Mouse (Mus musculus): ENCODE measurements around the gene Olfr543. TPM values are rescaled to one million over a fixed set of nuclear protein-coding genes. Genes with fewer than 3 reads are reported as not detected.
"Not testable (repeated sequence)": the region's sequence is repeated elsewhere in the genome, so short reads cannot be mapped to it uniquely, and the experiment has no call there.

Gene Olfr543
- polyA plus RNA-seq, 1 experiment = not detected

- WGBS = 55% methylated on average over 10 of the region's 10 CpGs
- Histone ChIP-seq H3K4me1 (replicated peaks; ENCODE audit: control insufficient read depth, insufficient read depth, low read length) (peaks cover 4% of the 10 kb centered on the region), H3K4me3 (ENCODE audit: control insufficient read depth, insufficient read depth, low read length) (no peak overlapping the region), H3K27me3 (ENCODE audit: control insufficient read depth, insufficient read depth, low read length) (no peaks in the 10 kb centered on the region), H3K36me3 (ENCODE audit: control insufficient read depth, insufficient read depth, low read length) (no peaks in the 10 kb centered on the region), H3K27ac (ENCODE audit: control insufficient read depth, insufficient read depth, low read length) (no peak overlapping the region)
- no peak for TF ChIP-seq POLR2A (IDR thresholded peaks at IDR 0.05; ENCODE audit: control insufficient read depth, extremely low read depth, insufficient read depth, low read length, poor library complexity)
- TF ChIP-seq CTCF (IDR thresholded peaks at IDR 0.05; ENCODE audit: borderline replicate concordance, control insufficient read depth, extremely low read depth, insufficient read depth, low read length, poor library complexity) = no peak
- DNase-seq = no peak
Measured at GRCm38 (mm10) chr7:102511927-102512326, 30.4 kb upstream of the Olfr543 start.

GRCm38 (mm10) chr7:102509726-102510125 lies 28.2 kb upstream of the Olfr543 start:
- TF ChIP-seq CTCF (IDR thresholded peaks at IDR 0.05; ENCODE audit: borderline replicate concordance, control insufficient read depth, extremely low read depth, insufficient read depth, low read length, poor library complexity) (no peak), POLR2A (IDR thresholded peaks at IDR 0.05; ENCODE audit: control insufficient read depth, extremely low read depth, insufficient read depth, low read length, poor library complexity) (no peak)
- H3K27me3 ChIP-seq (ENCODE audit: control insufficient read depth, insufficient read depth, low read length) = no peaks in the 10 kb centered on the region
- 94% methylated on average over 7 of the region's 7 CpGs for WGBS
- no peak overlapping the region for H3K4me3 ChIP-seq (ENCODE audit: control insufficient read depth, insufficient read depth, low read length)
- DNase-seq = no peak
- H3K36me3 ChIP-seq (ENCODE audit: control insufficient read depth, insufficient read depth, low read length) = no peaks in the 10 kb centered on the region
- H3K4me1 ChIP-seq (replicated peaks; ENCODE audit: control insufficient read depth, insufficient read depth, low read length) = peaks cover 4% of the 10 kb centered on the region
- H3K27ac ChIP-seq (ENCODE audit: control insufficient read depth, insufficient read depth, low read length) = no peak overlapping the region

- H3K27me3 ChIP-seq (ENCODE audit: control insufficient read depth, insufficient read depth, low read length) = no peaks in the 10 kb centered on the region
- no peak for DNase-seq
- TF ChIP-seq CTCF (IDR thresholded peaks at IDR 0.05; ENCODE audit: borderline replicate concordance, control insufficient read depth, extremely low read depth, insufficient read depth, low read length, poor library complexity) (no peak), POLR2A (IDR thresholded peaks at IDR 0.05; ENCODE audit: control insufficient read depth, extremely low read depth, insufficient read depth, low read length, poor library complexity) (no peak)
Measured at GRCm38 (mm10) chr7:102508666-102509065, 27.2 kb upstream of the Olfr543 start.

GRCm38 (mm10) chr7:102508066-102508465 lies 26.6 kb upstream of the Olfr543 start:
- no peaks in the 10 kb centered on the region for H3K27me3 ChIP-seq (ENCODE audit: control insufficient read depth, insufficient read depth, low read length)
- no peak overlapping the region for H3K27ac ChIP-seq (ENCODE audit: control insufficient read depth, insufficient read depth, low read length)
- H3K4me3 ChIP-seq (ENCODE audit: control insufficient read depth, insufficient read depth, low read length) = no peak overlapping the region
- DNase-seq = no peak
- TF ChIP-seq CTCF (IDR thresholded peaks at IDR 0.05; ENCODE audit: borderline replicate concordance, control insufficient read depth, extremely low read depth, insufficient read depth, low read length, poor library complexity) (no peak), POLR2A (IDR thresholded peaks at IDR 0.05; ENCODE audit: control insufficient read depth, extremely low read depth, insufficient read depth, low read length, poor library complexity) (no peak)
- 95% methylated on average over 9 of the region's 9 CpGs for WGBS
- no peaks in the 10 kb centered on the region for H3K36me3 ChIP-seq (ENCODE audit: control insufficient read depth, insufficient read depth, low read length)
- H3K4me1 ChIP-seq (replicated peaks; ENCODE audit: control insufficient read depth, insufficient read depth, low read length) = peaks cover 4% of the 10 kb centered on the region

More at GRCm38 (mm10) chr7:102508666-102509065, 27.2 kb upstream of the Olfr543 start:
- WGBS = 94% methylated on average over 6 of the region's 6 CpGs
- Histone ChIP-seq H3K4me3 (ENCODE audit: control insufficient read depth, insufficient read depth, low read length) (no peak overlapping the region), H3K4me1 (replicated peaks; ENCODE audit: control insufficient read depth, insufficient read depth, low read length) (peaks cover 4% of the 10 kb centered on the region), H3K27ac (ENCODE audit: control insufficient read depth, insufficient read depth, low read length) (no peak overlapping the region), H3K36me3 (ENCODE audit: control insufficient read depth, insufficient read depth, low read length) (no peaks in the 10 kb centered on the region)

- Histone ChIP-seq H3K27me3 (ENCODE audit: control insufficient read depth, insufficient read depth, low read length) (no peaks in the 10 kb centered on the region), H3K36me3 (ENCODE audit: control insufficient read depth, insufficient read depth, low read length) (no peaks in the 10 kb centered on the region), H3K4me1 (replicated peaks; ENCODE audit: control insufficient read depth, insufficient read depth, low read length) (no peaks in the 10 kb centered on the region), H3K27ac (ENCODE audit: control insufficient read depth, insufficient read depth, low read length) (no peak overlapping the region), H3K4me3 (ENCODE audit: control insufficient read depth, insufficient read depth, low read length) (no peak overlapping the region)
- 41% methylated on average over 3 of the region's 3 CpGs for WGBS
- TF ChIP-seq POLR2A (IDR thresholded peaks at IDR 0.05; ENCODE audit: control insufficient read depth, extremely low read depth, insufficient read depth, low read length, poor library complexity) = no peak
- peak; percentile 71; the same call in 1 of the 2 replicates for TF ChIP-seq CTCF (IDR thresholded peaks at IDR 0.05; ENCODE audit: borderline replicate concordance, control insufficient read depth, extremely low read depth, insufficient read depth, low read length, poor library complexity)
- DNase-seq = peak; percentile 73
Measured at GRCm38 (mm10) chr7:102506848-102507247, 25.4 kb upstream of the Olfr543 start.

GRCm38 (mm10) chr7:102501986-102502385 lies 20.5 kb upstream of the Olfr543 start:
- H3K4me3 ChIP-seq (ENCODE audit: control insufficient read depth, insufficient read depth, low read length) = no peak overlapping the region
- DNase-seq = no peak
- H3K27me3 ChIP-seq (ENCODE audit: control insufficient read depth, insufficient read depth, low read length) = no peaks in the 10 kb centered on the region
- H3K36me3 ChIP-seq (ENCODE audit: control insufficient read depth, insufficient read depth, low read length) = no peaks in the 10 kb centered on the region
- H3K27ac ChIP-seq (ENCODE audit: control insufficient read depth, insufficient read depth, low read length) = no peak overlapping the region
- no peaks in the 10 kb centered on the region for H3K4me1 ChIP-seq (replicated peaks; ENCODE audit: control insufficient read depth, insufficient read depth, low read length)
- WGBS = 94% methylated on average over 5 of the region's 5 CpGs
- TF ChIP-seq POLR2A (IDR thresholded peaks at IDR 0.05; ENCODE audit: control insufficient read depth, extremely low read depth, insufficient read depth, low read length, poor library complexity) (no peak), CTCF (IDR thresholded peaks at IDR 0.05; ENCODE audit: borderline replicate concordance, control insufficient read depth, extremely low read depth, insufficient read depth, low read length, poor library complexity) (no peak)

GRCm38 (mm10) chr7:102499473-102499872 lies 18.0 kb upstream of the Olfr543 start, which contains the start of gene Olfr545:
Gene Olfr545, minus strand, starts transcription at chr7:102499573.
- Histone ChIP-seq H3K4me3 (ENCODE audit: control insufficient read depth, insufficient read depth, low read length) (no peak within 1 kb of the TSS), H3K36me3 (ENCODE audit: control insufficient read depth, insufficient read depth, low read length) (no peaks in the 10 kb centered on the region), H3K4me1 (replicated peaks; ENCODE audit: control insufficient read depth, insufficient read depth, low read length) (no peaks in the 10 kb centered on the region), H3K27ac (ENCODE audit: control insufficient read depth, insufficient read depth, low read length) (no peak within 1 kb of the TSS), H3K27me3 (ENCODE audit: control insufficient read depth, insufficient read depth, low read length) (no peaks in the 10 kb centered on the region)
- TF ChIP-seq CTCF (IDR thresholded peaks at IDR 0.05; ENCODE audit: borderline replicate concordance, control insufficient read depth, extremely low read depth, insufficient read depth, low read length, poor library complexity) (no peak), POLR2A (IDR thresholded peaks at IDR 0.05; ENCODE audit: control insufficient read depth, extremely low read depth, insufficient read depth, low read length, poor library complexity) (no peak)
- WGBS = 79% methylated on average over 3 of the region's 3 CpGs
- DNase-seq = no peak

- H3K36me3 ChIP-seq (ENCODE audit: control insufficient read depth, insufficient read depth, low read length); H3K4me3 ChIP-seq (ENCODE audit: control insufficient read depth, insufficient read depth, low read length); H3K27me3 ChIP-seq (ENCODE audit: control insufficient read depth, insufficient read depth, low read length); DNase-seq; H3K27ac ChIP-seq (ENCODE audit: control insufficient read depth, insufficient read depth, low read length); H3K4me1 ChIP-seq (replicated peaks; ENCODE audit: control insufficient read depth, insufficient read depth, low read length): not testable (repeated sequence)
- WGBS = 66% methylated on average over 7 of the region's 7 CpGs
Measured at GRCm38 (mm10) chr7:102494416-102494815, 12.9 kb upstream of the Olfr543 start.
